Mouse (Mus musculus): ENCODE measurements around the gene Csnk1e.
A peak's percentile ranks its signal among the peaks of the same experiment; 100 is the strongest.

The Csnk1e gene

DNA sequence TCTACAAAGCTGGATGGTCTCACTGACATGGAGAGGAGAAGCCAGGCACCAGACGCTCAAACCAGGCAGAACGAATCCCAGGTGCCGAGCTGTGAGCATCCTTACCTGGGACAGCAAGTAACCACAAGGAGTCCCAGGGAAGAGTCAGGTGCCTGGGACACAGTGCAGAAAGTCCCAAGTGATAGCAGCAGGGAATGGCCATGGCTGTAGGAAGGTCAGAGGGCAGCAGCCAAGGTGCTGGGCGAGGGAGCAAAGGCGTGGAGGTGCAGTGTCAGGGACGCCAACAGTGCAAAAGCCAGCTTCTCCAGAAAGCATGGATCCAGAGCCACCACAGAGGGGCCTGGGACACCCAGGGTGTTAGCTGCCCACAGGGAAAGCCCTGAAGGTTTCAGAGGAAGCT, 62.3 kb downstream of the Csnk1e start:
- no peak for DNase-seq (ENCODE audit: low read depth)

GRCm38 (mm10) chr15:79392527-79392926, 62.8 kb downstream of the Csnk1e start:
- no peak for DNase-seq (ENCODE audit: low read depth)

DNA sequence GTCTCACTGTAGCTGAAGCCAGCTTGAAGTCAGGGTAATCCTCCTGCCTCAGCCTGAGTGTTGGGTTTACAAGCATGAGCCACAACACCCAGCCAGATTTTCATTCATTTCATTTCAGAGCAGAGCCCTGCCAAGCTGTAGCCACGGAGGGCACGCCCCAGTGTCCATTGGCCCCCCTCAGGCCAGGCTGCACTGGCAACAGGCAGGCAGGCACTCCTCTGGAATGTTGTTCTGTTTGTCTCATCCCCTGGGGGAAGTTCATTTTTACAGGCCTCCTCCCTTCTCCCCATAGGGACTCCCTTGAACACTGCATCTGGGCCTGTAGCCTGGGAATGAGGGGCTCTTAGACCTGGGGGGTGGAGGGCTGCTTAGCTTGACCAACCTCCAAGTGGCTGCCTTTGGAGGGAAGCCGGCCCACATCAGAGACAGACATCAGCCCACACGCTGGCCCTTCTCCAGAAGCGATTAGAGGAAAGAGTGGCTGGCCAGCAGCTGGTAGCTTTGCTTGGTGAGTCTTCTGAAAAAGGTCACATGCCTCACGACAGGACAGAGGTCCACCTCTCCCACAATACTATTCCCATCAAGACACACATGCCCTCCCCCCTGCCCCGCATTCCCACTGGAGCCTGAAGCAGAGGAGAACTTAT, 63.8 kb downstream of the Csnk1e start:
- DNase-seq (ENCODE audit: low read depth) = peak; percentile 92

- DNase-seq (ENCODE audit: low read depth) = no peak
These were observed 64.9 kb downstream of the Csnk1e start for GRCm38 (mm10) chr15:79390434-79390833.

DNA sequence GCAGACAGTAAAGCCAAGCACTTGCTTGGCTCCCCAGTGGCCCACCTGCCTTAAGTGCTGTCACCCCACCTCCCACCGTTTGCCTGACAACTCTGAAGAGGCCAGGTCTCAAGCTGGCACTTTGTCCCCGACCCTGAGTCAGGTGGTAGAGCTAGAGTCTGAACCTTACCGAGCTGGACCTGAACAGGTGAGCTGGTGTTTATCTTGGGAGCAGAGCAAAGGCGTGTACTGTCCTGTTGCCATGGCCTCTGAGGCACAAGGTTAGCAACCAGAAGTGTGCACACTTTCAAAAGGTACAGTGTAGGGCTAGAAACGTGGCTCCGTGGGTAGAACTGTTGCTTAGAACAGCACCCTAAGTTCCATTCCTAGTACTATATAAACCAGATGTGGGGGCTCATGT, 67.2 kb downstream of the Csnk1e start:
- DNase-seq (ENCODE audit: low read depth) = no peak

DNA sequence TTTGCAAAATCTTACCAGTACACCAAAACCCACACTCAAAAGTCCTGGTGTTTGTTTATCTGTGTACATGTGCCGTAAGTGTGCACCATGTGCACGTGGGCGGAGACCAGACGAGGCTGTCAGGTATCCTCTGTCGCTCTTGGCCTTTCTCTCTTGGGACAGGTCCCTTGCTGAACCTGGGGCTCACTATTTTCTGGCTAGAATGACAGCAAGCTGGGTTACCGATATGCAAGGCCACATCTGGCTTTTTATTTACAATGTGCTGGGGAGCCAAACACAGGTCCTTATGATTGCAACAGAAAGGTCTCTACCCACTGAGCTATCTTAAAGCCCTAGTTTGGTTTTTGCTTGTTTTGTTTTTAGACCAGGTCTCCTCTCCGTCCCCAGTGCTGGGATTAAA, 67.8 kb downstream of the Csnk1e start:
- DNase-seq (ENCODE audit: low read depth) = no peak

GRCm38 (mm10) chr15:79387081-79387480, 68.3 kb downstream of the Csnk1e start:
- no peak for DNase-seq (ENCODE audit: low read depth)

DNA sequence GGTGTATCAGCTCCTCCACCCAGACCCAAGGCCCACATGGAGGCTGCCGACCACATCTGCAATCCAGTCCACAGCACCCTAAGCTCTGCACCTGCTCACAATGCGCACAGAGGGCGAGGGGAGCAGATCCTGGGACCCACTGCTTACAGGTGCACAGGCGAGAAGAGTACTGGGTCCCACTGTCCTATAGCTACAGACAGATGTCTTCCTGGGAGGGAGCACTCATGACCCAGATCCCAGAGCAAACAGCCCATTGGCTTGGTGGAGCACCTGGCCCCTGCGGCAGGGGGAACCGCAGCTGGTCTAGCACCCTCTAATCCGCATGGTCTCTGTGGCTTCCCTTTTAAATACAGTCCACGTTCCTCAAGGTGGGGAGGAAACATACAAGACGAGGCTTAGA, 73.7 kb downstream of the Csnk1e start:
- DNase-seq (ENCODE audit: low read depth) = no peak

DNA sequence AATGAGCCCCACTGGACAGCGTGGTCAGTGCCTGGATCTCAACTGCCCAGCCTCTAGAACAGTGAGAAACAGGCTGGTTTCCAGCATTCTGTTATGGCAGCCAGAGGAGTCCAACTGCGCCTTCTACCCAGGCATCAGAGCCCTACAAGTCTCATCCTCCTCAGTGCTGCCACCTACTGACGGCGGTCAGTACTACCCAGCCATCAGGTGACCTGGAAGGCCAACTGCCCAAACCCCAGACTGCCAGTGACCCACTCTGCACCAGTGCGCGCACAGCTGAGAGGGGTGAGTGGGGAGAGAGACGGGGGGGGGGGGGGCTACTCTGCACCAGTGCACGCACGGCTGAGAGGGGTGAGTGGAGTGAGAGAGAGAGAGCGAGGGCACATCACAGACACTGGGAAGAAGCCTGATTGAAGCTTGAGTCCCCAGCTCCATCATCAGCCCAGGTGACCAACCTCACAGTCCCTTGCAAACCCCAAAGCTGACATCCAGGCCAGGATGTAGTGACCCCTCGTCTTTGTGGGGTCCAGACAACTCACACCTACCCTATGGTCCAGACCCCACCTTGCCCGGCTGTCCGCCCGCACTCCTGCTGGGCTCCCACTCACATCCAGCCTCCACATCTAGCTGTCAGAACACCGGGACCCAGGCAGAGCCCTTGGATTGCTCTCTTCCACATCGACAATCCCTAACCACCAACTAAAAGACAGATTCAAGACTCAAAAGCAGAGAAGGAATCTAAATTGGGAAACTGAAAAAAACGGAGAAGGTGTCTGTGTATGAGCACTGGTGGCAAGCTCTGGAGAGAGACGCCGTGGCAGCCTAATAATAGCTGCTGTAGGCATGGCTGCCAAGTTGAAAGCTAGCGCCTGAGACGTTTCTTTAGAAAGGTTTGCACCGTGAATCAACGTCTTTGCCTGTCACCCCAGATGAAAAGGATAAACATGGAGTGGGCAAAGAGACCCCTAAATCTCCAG, 74.6 kb downstream of the Csnk1e start:
- DNase-seq (ENCODE audit: low read depth) = peak; percentile 49

- DNase-seq (ENCODE audit: low read depth) = no peak
These were observed 75.7 kb downstream of the Csnk1e start for GRCm38 (mm10) chr15:79379658-79380057.

DNA sequence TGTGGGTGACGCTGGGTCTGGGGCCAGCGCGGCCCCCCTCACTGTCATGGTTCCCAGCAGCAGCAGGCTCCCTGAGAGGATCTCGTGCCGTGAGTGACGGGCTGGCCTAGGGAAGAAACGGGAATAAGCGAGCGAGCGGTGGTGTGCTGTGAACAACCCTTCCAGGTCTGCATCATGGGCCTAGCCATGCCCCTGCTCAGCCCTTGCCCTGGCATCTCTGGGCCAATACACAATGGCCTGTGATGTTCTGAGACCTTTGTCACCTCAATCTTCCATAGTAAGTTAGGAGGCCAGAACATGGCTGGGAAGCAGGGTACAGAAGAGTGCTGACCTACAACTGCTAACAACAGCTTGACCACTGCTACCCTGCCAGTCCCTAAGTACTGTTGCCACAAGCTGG, 76.8 kb downstream of the Csnk1e start:
- no peak for DNase-seq (ENCODE audit: low read depth)

GRCm38 (mm10) chr15:79377681-79378080, 77.7 kb downstream of the Csnk1e start:
- peak; percentile 72 for DNase-seq (ENCODE audit: low read depth)

- no peak for DNase-seq (ENCODE audit: low read depth)
These were observed 80.6 kb downstream of the Csnk1e start for GRCm38 (mm10) chr15:79374760-79375159.

DNA sequence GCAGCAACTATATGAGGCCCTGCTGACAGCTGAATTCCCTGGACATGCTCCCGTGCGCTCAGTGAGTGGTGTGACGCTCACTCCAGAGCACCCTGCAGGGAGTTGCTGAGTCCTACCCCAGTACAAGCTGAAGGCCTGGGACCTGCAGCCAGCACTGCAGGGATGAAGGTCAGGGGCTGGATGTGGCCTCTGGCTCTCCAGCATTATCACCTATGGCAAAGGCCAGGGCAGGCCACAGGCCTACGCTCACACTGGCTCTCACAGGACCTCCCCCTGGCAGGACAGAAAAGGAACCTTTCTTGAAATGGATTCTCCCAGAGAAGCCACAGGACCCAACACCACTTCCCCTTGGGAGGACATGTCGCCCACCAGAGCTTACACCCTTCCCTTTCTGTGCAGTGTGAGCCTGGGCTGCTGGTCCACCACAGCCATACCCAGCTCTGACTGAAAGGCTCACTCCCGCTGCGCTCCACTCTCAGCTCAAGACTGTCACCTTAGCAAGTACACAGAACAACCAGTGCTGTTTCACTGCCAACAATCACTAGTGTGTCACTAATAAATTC, 85.0 kb downstream of the Csnk1e start:
- DNase-seq (ENCODE audit: low read depth) = no peak

- no peak for DNase-seq (ENCODE audit: low read depth)
These were observed 85.7 kb downstream of the Csnk1e start for GRCm38 (mm10) chr15:79369452-79370280.

DNA sequence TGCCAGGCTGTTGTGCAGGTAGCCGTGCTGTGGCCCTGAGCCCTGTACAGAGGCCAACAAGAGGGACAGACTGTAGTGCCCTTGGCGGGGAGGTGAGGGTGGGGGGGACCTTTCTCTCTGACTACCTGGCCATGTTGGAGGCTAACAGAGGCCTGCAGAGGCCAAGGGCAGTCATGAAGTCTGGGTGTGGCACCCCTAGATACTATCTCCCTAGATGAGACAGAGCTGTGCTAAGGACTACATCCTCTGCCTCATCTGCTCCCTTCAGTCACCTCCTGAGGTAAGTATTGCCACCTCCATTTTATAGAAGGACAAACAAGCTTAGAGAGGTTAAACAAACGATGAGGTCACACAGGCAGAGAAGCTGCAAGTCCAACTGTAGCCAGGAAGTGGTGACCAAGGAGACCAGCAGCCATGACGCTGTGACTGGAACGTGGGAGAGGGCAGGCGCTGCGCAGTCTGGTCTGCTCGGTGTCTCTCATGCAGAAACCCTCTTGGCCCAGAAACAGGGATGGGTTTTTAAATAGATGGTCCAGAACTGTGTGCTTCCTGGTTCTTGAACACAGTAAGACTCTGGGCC, 86.4 kb downstream of the Csnk1e start:
- no peak for DNase-seq (ENCODE audit: low read depth)

GRCm38 (mm10) chr15:79368313-79368811, 87.0 kb downstream of the Csnk1e start:
- DNase-seq (ENCODE audit: low read depth) = peak; percentile 25

Measured in NIH3T3 (cell line).